Mouse (Mus musculus) forebrain, embryonic 12.5 days (tissue): ENCODE results near the gene Sptssa. TPM values are rescaled to one million over a fixed set of nuclear protein-coding genes. Genes with fewer than 3 reads are reported as not detected.

Experiments used
- ATAC-seq: fragments of 200-750 bp; cut with Nextera tagmentation; 2 replicates; pipeline ENCODE4 v1.8.0; 2017; ENCODE audit warnings: moderate TSS enrichment; ENCODE audit not compliant: low FRiP score
- H3K27ac ChIP-seq: fragments of 300-500 bp; sonication (generic); 2 replicates; pipeline ENCODE4 v1.5.1; 2016; ENCODE audit warnings: mild to moderate bottlenecking
- H3K27me3 ChIP-seq: fragments of 300-500 bp; sonication (generic); 2 replicates; pipeline ENCODE4 v1.6.1; 2016; ENCODE audit warnings: mild to moderate bottlenecking
- H3K36me3 ChIP-seq: fragments of 300-500 bp; sonication (generic); replicated peaks from 2 replicates; pipeline ENCODE4 v1.6.1; 2016; ENCODE audit warnings: mild to moderate bottlenecking
- H3K4me1 ChIP-seq: fragments of 300-500 bp; sonication (generic); 2 replicates; pipeline ENCODE4 v1.6.1; 2016
- H3K4me2 ChIP-seq: fragments of 300-500 bp; sonication (generic); 2 replicates; pipeline ENCODE4 v1.6.1; 2016; ENCODE audit warnings: mild to moderate bottlenecking, moderate library complexity
- H3K4me3 ChIP-seq: fragments of 300-500 bp; sonication (generic); replicated peaks from 2 replicates; pipeline ENCODE4 v1.5.1; 2016; ENCODE audit warnings: mild to moderate bottlenecking
- H3K9ac ChIP-seq: fragments of 300-500 bp; sonication (generic); 2 replicates; pipeline ENCODE4 v1.6.1; 2016; ENCODE audit warnings: mild to moderate bottlenecking
- H3K9me3 ChIP-seq: fragments of 300-500 bp; sonication (generic); 2 replicates; pipeline ENCODE4 v1.6.1; 2016
- WGBS: fragments of 180-500 bp; shearing (Covaris S2); methylation state at CpG from one replicate; pipeline ENCODE4 v1.1.7; 2016; 5-methylcytosine and 5-hydroxymethylcytosine counted together
- polyA plus RNA-seq: library from polyadenylated mRNA; unstranded; fragments of >200 nt; fragmentation: Nextera tagmentation; extraction: Ambion mirVana; gene quantifications from 2 replicates; pipeline ENCODE4 v1.2.1, GENCODE M21; 2016

Gene Sptssa
- polyA plus RNA-seq, 1 experiment from 2014 or later, result 164 TPM

- no peak overlapping the region for H3K4me2 ChIP-seq
- 80% methylated on average over 8 of the region's 8 CpGs for WGBS
These were observed 4.6 kb downstream of the Sptssa start for GRCm38 (mm10) chr12:54651820-54652219.

GRCm38 (mm10) chr12:54651158-54651557 lies 5.2 kb downstream of the Sptssa start:
- WGBS, result 68% methylated on average over 1 of the region's 1 CpGs
- Histone ChIP-seq H3K4me1 (peaks cover 21% of the 10 kb centered on the region), H3K4me2 (no peak overlapping the region), H3K9ac (no peak overlapping the region), H3K36me3 (peaks cover 15% of the 10 kb centered on the region; the same call in 1 of the 2 replicates), H3K4me3 (no peak overlapping the region), H3K27me3 (no peaks in the 10 kb centered on the region), H3K9me3 (no peaks in the 10 kb centered on the region), H3K27ac (no peak overlapping the region)
- ATAC-seq, result no peak

More at GRCm38 (mm10) chr12:54651820-54652219, 4.6 kb downstream of the Sptssa start:
- Histone ChIP-seq H3K36me3 (0 out of 2 replicates have a peak, but pooled peaks cover 12% of the 10 kb centered on the region), H3K9me3 (no peaks in the 10 kb centered on the region), H3K27ac (no peak overlapping the region), H3K27me3 (no peaks in the 10 kb centered on the region), H3K9ac (no peak overlapping the region), H3K4me1 (peaks cover 23% of the 10 kb centered on the region), H3K4me3 (no peak overlapping the region)
- no peak for ATAC-seq

GRCm38 (mm10) chr12:54644947-54645346 lies 11.4 kb downstream of the Sptssa start:
- no peak overlapping the region for H3K4me2 ChIP-seq
- H3K9me3 ChIP-seq, result no peaks in the 10 kb centered on the region
- WGBS, result 88% methylated on average over 2 of the region's 2 CpGs
- no peaks in the 10 kb centered on the region for H3K4me1 ChIP-seq
- no peak overlapping the region for H3K27ac ChIP-seq
- H3K9ac ChIP-seq, result no peak overlapping the region
- no peak overlapping the region for H3K4me3 ChIP-seq
- ATAC-seq, result no peak
- H3K27me3 ChIP-seq, result no peaks in the 10 kb centered on the region
- H3K36me3 ChIP-seq, result peaks cover 9% of the 10 kb centered on the region; the same call in 1 of the 2 replicates

GRCm38 (mm10) chr12:54643320-54643892 lies 13.0 kb downstream of the Sptssa start:
- Histone ChIP-seq H3K4me3 (no peak overlapping the region), H3K36me3 (peaks cover 9% of the 10 kb centered on the region; the same call in 1 of the 2 replicates), H3K4me1 (no peaks in the 10 kb centered on the region), H3K9me3 (no peaks in the 10 kb centered on the region), H3K27ac (no peak overlapping the region), H3K9ac (no peak overlapping the region), H3K27me3 (no peaks in the 10 kb centered on the region), H3K4me2 (no peak overlapping the region)
- no peak for ATAC-seq
- 92% methylated on average over 5 of the region's 5 CpGs for WGBS

- Histone ChIP-seq H3K27me3 (no peaks in the 10 kb centered on the region), H3K4me1 (no peaks in the 10 kb centered on the region), H3K27ac (no peak overlapping the region), H3K9me3 (no peaks in the 10 kb centered on the region), H3K4me2 (no peak overlapping the region), H3K4me3 (no peak overlapping the region), H3K36me3 (no peaks in the 10 kb centered on the region), H3K9ac (no peak overlapping the region)
- ATAC-seq, result no peak
- WGBS, result 94% methylated on average over 4 of the region's 4 CpGs
These were observed 15.0 kb downstream of the Sptssa start for GRCm38 (mm10) chr12:54641374-54641773.

- no peak overlapping the region for H3K27ac ChIP-seq
- WGBS, result 91% methylated on average over 6 of the region's 6 CpGs
- H3K4me3 ChIP-seq, result no peak overlapping the region
- H3K4me2 ChIP-seq, result no peak overlapping the region
- H3K27me3 ChIP-seq, result no peaks in the 10 kb centered on the region
- no peaks in the 10 kb centered on the region for H3K36me3 ChIP-seq
- H3K4me1 ChIP-seq, result no peaks in the 10 kb centered on the region
- no peaks in the 10 kb centered on the region for H3K9me3 ChIP-seq
- no peak for ATAC-seq
- no peak overlapping the region for H3K9ac ChIP-seq
These were observed 16.1 kb downstream of the Sptssa start for GRCm38 (mm10) chr12:54640259-54640658.

- no peak for ATAC-seq
- no peak overlapping the region for H3K4me3 ChIP-seq
- H3K4me2 ChIP-seq, result no peak overlapping the region
- H3K36me3 ChIP-seq, result no peaks in the 10 kb centered on the region
- H3K9me3 ChIP-seq, result no peaks in the 10 kb centered on the region
- 80% methylated on average over 1 of the region's 1 CpGs for WGBS
- H3K27ac ChIP-seq, result no peak overlapping the region
- H3K4me1 ChIP-seq, result no peaks in the 10 kb centered on the region
- no peaks in the 10 kb centered on the region for H3K27me3 ChIP-seq
- no peak overlapping the region for H3K9ac ChIP-seq
These were observed 19.3 kb downstream of the Sptssa start for GRCm38 (mm10) chr12:54637033-54637432.

GRCm38 (mm10) chr12:54632141-54632540 lies 24.2 kb downstream of the Sptssa start:
- no peak overlapping the region for H3K4me3 ChIP-seq
- WGBS, result 64% methylated on average over 2 of the region's 2 CpGs
- no peaks in the 10 kb centered on the region for H3K4me1 ChIP-seq
- no peak overlapping the region for H3K4me2 ChIP-seq
- H3K36me3 ChIP-seq, result no peaks in the 10 kb centered on the region
- no peaks in the 10 kb centered on the region for H3K9me3 ChIP-seq
- no peak for ATAC-seq
- H3K27me3 ChIP-seq, result no peaks in the 10 kb centered on the region
- H3K9ac ChIP-seq, result no peak overlapping the region
- no peak overlapping the region for H3K27ac ChIP-seq

GRCm38 (mm10) chr12:54621942-54622341 lies 34.4 kb downstream of the Sptssa start:
- WGBS, result 86% methylated on average over 2 of the region's 2 CpGs
- Histone ChIP-seq H3K27ac (no peak overlapping the region), H3K27me3 (no peaks in the 10 kb centered on the region), H3K4me3 (no peak overlapping the region), H3K4me1 (no peaks in the 10 kb centered on the region), H3K9ac (no peak overlapping the region), H3K9me3 (no peaks in the 10 kb centered on the region), H3K4me2 (no peak overlapping the region), H3K36me3 (no peaks in the 10 kb centered on the region)
- ATAC-seq, result no peak

GRCm38 (mm10) chr12:54620042-54620705 lies 36.2 kb downstream of the Sptssa start:
- ATAC-seq, result no peak
- H3K4me1 ChIP-seq, result no peaks in the 10 kb centered on the region
- no peaks in the 10 kb centered on the region for H3K36me3 ChIP-seq
- 53% methylated on average over 13 of the region's 13 CpGs for WGBS
- H3K27me3 ChIP-seq, result no peaks in the 10 kb centered on the region
- H3K9me3 ChIP-seq, result no peaks in the 10 kb centered on the region
- H3K27ac ChIP-seq, result no peak overlapping the region
- H3K9ac ChIP-seq, result no peak overlapping the region
- H3K4me3 ChIP-seq, result no peak overlapping the region
- no peak overlapping the region for H3K4me2 ChIP-seq

GRCm38 (mm10) chr12:54608988-54609387 lies 47.4 kb downstream of the Sptssa start:
- Histone ChIP-seq H3K4me3 (no peak overlapping the region), H3K27ac (no peak overlapping the region), H3K4me2 (no peak overlapping the region), H3K27me3 (no peaks in the 10 kb centered on the region), H3K9ac (no peak overlapping the region), H3K9me3 (no peaks in the 10 kb centered on the region), H3K4me1 (no peaks in the 10 kb centered on the region), H3K36me3 (no peaks in the 10 kb centered on the region)
- ATAC-seq, result no peak
- 85% methylated on average over 6 of the region's 6 CpGs for WGBS

- Histone ChIP-seq H3K27ac (no peak overlapping the region), H3K4me3 (no peak overlapping the region), H3K9me3 (no peaks in the 10 kb centered on the region), H3K4me1 (no peaks in the 10 kb centered on the region), H3K9ac (no peak overlapping the region), H3K27me3 (no peaks in the 10 kb centered on the region), H3K36me3 (no peaks in the 10 kb centered on the region), H3K4me2 (no peak overlapping the region)
- no peak for ATAC-seq
- 89% methylated on average over 3 of the region's 3 CpGs for WGBS
These were observed 51.2 kb downstream of the Sptssa start for GRCm38 (mm10) chr12:54605203-54605602.
